Mouse (Mus musculus): ENCODE data around the gene Iqcg. TPM values are rescaled to one million over a fixed set of nuclear protein-coding genes. Genes with fewer than 3 reads are reported as not detected.
"Not testable (repeated sequence)": the region's sequence is repeated elsewhere in the genome, so short reads cannot be mapped to it uniquely, and the experiment has no call there.

The Iqcg gene
- 1 to 10 TPM; 6.0 to 9.7 TPM for total RNA-seq (2021)

DNA sequence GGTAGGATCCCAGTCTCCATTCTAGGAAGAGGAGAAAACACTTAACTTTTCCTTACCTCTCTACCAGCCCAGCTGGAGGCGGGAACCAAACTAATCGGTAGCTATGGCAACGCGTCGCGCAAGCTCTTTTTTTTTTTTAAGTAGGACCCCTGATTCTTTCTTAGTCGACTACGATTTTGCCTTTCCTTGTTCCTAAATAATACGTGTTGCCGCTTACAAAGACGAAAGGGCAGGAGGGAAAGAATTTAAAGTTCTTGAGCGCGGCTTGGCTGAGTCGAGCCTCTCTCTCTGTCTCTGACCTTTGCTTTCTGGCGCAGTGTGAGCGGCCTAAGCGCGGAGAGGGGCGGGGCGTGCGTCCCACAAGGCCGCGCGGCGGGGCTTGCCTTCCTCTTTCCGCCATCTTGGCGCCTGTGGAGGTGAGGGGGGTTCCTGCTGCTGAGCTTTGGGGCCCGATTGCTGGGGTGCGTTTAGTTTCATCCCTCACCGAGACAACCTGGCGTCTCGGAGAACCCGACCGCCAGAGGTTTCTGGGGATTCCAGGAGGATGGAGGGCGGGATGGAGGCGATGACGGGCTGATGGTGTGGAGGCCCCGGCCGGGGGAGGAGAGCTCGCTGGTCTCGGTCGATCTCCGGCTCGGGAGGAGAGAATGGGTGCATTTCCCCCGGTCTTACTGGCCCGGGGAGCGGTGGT lies at the start of gene Iqcg, which contains the start of gene Rpl35a:
Iqcg (minus strand) TSS at position 124 of the 691 bp plus-strand sequence.
Rpl35a (plus strand) TSS at position 359 of the 691 bp plus-strand sequence.
- intact Hi-C loops (cut with DNase I): no loop called here
- DNase-seq (ENCODE audit: extremely low spot score in 1 of 2, low spot score in 2 of 2): peak; percentile 82 to 93

DNA sequence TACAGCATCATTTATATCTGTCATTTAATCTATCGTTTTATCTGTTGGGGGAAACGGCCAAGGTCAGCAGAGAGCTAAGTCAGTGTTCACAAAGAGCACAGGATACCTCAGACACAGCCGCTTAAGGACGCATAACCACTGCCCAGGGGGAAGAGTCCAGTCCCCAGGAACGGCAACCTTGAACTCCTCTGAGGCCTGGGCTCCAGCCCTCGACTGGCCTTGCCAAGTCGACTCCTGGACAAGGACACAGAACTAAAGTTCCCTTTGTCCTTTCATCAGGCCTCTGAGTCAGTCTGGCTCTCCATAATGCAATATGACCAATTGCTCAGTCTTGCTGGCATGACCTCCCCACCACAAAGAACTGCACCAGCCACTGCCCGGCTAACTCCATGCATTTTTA lies 29.6 kb upstream of the Iqcg start:
- intact Hi-C loops (cut with DNase I): no loop called here

DNA sequence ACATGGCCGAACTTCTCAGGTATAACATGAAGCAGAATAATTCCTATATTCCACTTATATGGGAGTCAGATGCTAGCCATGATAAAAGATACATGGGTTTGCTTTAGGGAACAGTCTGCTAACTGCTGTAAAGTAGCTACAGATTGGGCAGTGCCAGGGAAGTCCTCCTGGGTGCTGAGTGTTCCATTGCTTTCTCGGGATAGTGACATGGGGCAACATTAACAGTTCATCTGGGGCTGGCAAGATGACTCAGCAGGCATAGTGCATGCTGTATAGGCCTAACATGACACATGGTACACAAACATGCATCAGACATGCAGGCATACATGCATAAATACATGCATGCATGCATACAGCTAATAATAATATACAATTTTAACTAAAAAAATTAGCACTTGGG lies 28.0 kb upstream of the Iqcg start:
- DNase-seq (ENCODE audit: extremely low spot score in 1 of 2, low spot score in 2 of 2): no peak
- intact Hi-C loops (cut with DNase I): no loop called here

More for the DNA sequence above, 29.6 kb upstream of the Iqcg start:
- DNase-seq (ENCODE audit: extremely low spot score in 1 of 2, low spot score in 2 of 2): no peak

DNA sequence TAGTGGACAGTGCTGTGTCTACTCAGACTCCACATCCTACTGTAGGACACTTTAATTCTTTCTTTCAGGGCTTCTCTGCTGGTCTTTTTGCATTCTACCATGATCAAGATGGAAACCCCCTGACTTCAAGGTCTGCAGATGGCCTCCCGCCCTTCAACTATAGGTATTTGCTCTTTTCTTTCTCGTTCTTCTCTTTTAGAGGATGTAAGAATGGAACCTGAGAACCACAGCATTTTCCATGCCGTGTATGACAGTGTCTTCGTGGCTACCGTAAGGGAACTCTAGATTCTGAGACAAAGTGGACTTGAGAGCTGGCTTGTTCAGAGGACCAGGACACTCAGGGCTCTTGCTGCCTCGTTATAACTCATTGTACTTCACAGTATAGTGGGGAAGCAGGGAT lies 26.9 kb upstream of the Iqcg start:
- intact Hi-C loops (cut with DNase I): no loop called here
- DNase-seq (ENCODE audit: extremely low spot score in 1 of 2, low spot score in 2 of 2): no peak

DNA sequence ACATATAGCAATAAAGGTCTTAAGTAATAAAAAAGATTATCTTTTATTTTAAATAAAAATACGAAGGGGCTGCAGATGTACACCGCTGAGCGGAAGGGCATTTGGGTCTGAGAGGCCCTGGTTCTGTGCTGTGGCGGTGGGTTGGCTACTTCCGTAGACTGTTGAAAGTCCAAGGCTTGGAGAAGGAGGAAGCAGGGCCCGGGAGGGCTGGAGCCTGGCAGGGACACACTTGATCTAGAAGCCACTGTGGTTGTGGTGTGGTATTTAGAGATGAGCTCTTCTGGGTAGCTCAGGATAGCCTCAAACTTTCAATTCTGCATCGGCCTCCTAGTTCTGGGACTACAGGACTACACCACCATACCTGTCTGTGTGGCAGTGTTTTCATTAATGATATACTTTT lies 24.0 kb upstream of the Iqcg start:
- no peak for DNase-seq (ENCODE audit: extremely low spot score in 1 of 2, low spot score in 2 of 2)
- intact Hi-C loops (cut with DNase I): no loop called here

DNA sequence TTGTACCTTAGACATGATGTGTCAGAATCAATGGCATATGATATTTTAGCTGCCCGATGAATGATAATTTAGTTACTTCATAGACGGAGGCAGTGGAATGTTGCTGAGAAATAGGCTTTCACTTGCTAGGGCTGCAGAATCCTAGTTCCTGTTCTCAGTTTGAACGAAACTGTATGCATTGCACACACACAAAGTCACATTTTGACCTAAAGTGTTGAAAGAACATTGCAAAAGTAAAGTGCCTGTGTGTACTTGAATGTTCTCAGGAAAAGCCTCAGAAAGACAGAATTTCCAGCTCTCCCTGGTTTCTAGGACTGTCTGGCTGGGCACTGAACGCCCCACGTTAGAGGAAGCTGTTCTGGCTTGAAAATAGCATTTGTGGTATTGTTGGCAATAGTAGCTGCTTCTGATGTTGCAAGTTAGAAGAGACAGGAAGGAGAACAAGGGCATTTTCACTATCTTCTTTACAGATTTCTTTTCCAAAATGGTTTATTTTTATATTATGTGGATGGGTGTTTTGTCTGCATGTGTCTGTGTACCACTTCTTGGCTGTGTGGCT lies 21.1 kb upstream of the Iqcg start:
- intact Hi-C loops (cut with DNase I): no loop called here
- no peak for DNase-seq (ENCODE audit: extremely low spot score in 1 of 2, low spot score in 2 of 2)

DNA sequence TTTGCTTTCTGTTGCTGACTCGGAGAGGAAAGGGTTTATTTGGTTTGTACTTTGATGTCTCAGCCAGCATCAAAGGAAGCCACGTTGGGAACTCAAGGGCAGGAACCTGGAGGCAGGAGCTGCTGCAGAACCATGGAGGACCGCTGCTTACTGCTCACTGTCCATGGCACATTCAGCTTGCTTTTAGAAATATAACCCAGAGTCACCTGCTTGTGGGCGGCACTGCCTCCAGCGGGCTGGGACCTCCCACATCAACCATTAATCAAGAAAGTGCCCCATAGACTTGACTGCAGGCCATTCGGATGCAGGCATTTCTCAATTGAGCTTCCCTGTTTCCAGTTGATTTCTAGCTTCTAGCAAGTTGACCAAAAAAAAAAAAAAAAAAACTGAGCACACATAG lies 20.1 kb upstream of the Iqcg start:
- no peak for DNase-seq (ENCODE audit: extremely low spot score in 1 of 2, low spot score in 2 of 2)
- intact Hi-C loops (cut with DNase I): no loop called here

DNA sequence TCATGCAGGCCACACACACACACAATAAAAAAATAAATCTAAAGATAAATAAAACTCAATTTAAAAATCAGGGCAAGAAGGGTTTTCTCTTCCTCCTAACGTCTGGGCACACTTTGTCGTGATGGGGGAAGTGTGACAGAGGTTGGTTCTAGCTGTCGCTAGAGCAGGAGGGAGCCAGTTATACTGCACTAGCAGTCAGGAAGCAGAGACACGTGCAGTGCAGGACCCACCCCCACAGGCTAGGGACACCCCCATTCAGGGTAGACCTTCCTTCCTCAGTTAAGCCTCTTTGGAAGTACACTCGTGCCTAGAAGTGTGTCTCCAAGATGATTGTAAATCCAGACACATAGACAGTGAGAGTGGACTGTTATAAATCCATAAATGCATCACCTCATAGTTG lies 18.9 kb upstream of the Iqcg start:
- intact Hi-C loops (cut with DNase I): no loop called here
- DNase-seq (ENCODE audit: extremely low spot score in 1 of 2, low spot score in 2 of 2): no peak

DNA sequence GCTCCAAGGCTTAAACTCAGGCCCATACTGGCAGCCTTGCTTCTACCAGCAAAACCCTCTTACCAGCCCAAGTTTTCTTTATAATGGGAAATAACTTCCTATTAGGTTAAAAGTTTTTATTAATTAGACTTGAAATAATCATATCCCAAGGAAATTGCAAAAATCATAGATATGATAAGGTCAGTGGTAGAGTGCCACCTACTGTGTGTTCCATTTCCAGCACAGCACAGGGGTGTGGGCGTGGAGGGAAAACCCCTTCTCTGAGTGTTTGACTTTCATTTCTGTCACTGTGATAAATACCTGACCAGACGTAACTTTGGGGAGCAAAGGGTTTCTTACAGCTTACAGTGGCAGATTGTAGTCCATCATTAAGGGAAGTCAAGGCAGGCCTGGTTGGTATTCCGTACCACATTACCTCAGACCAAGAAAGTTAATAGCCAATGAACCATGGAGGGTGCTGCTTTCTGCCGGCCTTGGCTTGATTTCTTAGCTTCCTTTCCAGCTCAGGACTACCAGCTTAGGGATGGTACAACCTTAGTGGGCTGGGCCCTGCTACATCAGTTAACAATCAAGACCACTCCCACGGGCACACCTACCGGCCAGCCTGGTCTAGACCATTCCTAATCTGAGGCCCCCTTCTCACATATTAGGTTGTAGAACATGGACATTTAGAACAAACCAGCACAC lies 17.0 kb upstream of the Iqcg start:
- intact Hi-C loops (cut with DNase I): no loop called here
- no peak for DNase-seq (ENCODE audit: extremely low spot score in 1 of 2, low spot score in 2 of 2)

DNA sequence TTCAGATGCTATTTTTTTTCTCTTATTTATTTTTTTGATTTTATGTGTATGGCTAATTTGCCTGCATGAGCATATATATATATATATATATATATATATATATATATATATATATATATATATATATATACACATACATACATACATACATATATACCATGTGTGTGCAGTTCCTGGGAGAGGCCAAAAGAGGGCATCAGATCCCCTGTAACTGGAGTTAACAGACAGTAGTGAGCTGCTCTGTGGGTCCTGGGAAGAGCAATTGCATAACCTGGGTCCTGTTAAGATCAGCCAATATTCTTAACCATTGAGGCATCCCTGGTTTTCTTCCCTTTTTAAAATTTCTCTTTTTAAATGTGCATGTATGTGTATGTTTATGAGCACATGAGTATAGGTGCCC lies 14.9 kb upstream of the Iqcg start:
- no peak for DNase-seq (ENCODE audit: extremely low spot score in 1 of 2, low spot score in 2 of 2)
- intact Hi-C loops (cut with DNase I): no loop called here

DNA sequence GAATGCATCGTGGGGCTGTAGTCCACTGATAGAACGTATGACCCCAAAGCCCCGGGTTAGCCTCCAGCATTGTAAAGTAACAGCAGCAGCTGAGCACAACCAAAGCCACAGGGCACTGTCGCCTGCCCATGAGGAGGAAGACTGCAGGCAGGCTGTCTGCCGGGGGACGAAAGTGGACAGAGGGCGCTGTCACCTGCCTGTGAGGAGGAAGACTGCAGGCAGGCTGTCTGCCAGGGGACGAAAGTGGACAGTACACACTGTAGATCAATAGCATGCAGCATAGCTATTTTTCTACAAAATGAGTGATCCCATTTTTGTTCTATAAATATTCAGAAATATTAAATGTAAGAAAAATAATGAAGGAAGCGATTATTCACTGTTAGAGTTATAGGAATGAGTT lies 8.6 kb upstream of the Iqcg start:
- intact Hi-C loops (cut with DNase I): loop anchor here (5.0 kb wide), 2 partner anchors 88 to 678 kb away; no protein-coding TSS in a partner anchor
- no peak for DNase-seq (ENCODE audit: extremely low spot score in 1 of 2, low spot score in 2 of 2)

DNA sequence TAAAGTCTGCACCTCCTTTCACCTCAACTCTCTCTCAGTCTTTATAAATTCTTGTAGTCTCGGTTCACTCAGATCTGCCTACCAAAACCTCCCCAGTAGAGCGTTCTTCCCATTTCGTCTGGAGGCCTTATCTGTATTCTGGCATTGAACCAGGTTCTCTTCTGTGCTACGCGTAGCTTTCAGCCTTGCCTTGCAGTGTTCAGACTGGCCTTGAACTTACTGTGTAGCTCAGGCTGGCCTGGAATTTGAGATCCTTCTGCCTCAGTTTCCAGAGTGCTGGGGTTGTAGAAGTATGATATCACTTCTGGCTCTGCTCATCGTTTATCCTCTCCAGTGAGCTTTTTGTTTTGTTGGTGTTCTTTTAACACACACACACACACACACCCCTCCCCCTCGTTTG lies 7.2 kb upstream of the Iqcg start:
- no peak for DNase-seq (ENCODE audit: extremely low spot score in 1 of 2, low spot score in 2 of 2)
- intact Hi-C loops (cut with DNase I): loop anchor here (5.0 kb wide), 2 partner anchors 89 to 679 kb away; no protein-coding TSS in a partner anchor

DNA sequence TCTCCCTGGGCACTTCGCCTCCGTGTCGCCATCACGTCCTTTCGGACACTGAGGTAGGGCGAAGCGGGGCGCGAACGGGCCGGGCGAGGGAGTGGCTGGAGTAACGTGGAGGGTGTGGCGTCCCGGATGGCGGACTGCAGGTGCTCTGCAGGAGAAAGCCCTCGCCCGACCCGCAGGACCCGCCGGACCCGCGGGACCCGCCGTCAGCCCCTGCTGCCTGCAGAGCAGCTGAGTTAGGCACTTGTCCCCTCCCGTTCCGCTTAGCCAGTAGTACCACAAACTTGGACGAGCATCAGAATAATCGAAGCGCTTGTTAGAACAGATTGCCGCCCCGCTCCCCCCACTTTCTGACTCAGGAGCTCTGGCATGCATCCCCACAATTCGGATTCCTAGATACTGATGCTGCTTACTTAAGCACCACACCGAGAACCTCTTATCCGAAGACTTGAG lies 6.7 kb upstream of the Iqcg start:
- intact Hi-C loops (cut with DNase I): loop anchor here (5.0 kb wide), 2 partner anchors 90 to 680 kb away; no protein-coding TSS in a partner anchor
- DNase-seq (ENCODE audit: extremely low spot score in 1 of 2, low spot score in 2 of 2): peak; percentile 68 to 71

DNA sequence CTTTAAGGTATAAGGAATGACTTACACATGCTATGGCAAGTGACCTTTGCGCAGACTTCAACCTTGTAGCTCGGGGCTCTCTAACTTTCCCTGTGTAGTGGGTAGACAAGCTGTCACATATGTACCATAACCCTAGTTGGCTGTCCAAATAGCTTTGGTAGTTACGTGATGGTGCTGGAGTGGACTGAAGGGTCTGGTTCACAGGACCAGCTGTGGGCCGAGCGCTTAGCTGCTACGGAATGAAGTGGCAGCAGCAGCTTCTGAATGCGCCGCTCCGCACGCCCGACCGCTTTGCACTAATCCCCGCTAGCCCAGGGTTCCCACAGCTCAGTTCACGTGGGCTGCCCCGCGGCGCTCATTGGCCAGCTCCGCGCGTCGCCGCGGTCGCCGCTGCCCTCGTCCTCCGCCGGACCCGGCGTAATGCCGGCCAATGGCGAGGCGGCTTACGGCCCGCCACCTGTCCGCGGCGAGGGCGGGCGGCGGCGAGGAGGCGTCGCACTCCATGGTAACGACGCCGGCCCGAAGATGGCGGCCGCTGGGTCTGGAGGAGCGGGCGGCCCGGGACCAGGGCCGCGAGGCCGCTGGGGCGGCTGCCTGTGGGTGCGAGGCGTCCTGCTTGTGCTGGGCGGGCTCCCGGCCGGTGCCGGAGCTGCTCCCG lies 6.1 kb upstream of the Iqcg start, which contains the start of gene Lmln:
Lmln (plus strand) TSS at position 498 of the 658 bp plus-strand sequence.
- intact Hi-C loops (cut with DNase I): loop anchor here (5.0 kb wide), 2 partner anchors 90 to 680 kb away; no protein-coding TSS in a partner anchor
- peak; percentile 85 to 95 for DNase-seq (ENCODE audit: extremely low spot score in 1 of 2, low spot score in 2 of 2)

DNA sequence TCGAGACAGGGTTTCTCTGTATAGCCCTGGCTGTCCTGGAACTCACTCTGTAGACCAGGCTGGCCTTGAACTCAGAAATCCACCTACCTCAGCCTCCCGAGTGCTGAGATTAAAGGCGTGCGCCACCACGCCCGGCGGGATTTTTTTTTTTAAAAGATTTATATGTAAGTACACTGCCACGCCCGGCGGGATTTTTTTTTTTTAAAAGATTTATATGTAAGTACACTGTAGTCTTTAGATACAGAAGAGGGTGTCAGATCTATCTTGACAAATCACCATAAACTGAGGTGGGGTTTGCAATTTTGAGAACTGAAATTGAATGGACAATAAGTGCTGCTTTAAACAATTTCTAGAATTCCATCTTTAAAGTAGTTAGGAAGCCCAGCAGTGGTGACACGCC lies 5.4 kb upstream of the Iqcg start:
- intact Hi-C loops (cut with DNase I): loop anchor here (5.0 kb wide), 2 partner anchors 91 to 681 kb away; no protein-coding TSS in a partner anchor
- no peak for DNase-seq (ENCODE audit: extremely low spot score in 1 of 2, low spot score in 2 of 2)

DNA sequence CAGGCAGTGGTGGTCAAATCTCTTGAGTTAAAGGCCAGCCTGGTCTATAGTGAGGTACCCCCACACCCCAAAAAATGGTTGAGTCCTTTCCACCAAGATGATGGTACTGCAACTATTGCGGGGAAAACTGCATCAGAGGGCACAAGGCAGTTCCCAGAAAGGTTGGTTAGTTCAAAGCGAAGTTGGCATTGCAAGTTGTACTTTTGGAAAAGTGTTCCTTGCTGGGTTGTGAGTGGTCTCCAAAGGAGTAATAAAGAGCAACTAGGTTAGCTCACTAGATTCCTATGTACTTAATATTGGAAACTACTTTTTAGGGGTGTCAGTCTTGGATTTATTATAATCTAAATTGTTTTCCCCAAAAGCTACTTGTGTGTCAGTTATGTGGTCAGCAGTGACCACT lies 4.9 kb upstream of the Iqcg start:
- no peak for DNase-seq (ENCODE audit: extremely low spot score in 1 of 2, low spot score in 2 of 2)
- intact Hi-C loops (cut with DNase I): loop anchor here (5.0 kb wide), 2 partner anchors 91 to 681 kb away; no protein-coding TSS in a partner anchor

DNA sequence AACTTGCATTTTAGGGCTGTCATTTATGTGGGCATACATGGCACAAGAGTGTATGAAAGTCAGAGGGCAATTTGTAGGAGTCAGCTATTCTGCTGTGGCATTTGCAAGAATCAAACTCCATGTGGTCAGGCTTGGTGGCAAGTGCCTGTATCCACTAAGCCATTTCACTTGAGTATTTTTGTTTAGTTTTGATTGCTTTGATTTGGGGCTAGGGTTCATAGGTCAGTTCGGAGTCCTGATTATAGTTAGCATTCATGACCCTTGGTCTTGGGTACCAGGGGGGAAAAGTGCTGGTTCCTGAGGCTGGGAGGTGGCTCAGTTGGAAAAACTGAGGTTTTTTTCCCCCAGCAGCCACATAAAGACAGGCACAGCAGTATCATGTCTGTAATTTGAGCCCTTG lies 3.5 kb upstream of the Iqcg start:
- intact Hi-C loops (cut with DNase I): no loop called here
- no peak for DNase-seq (ENCODE audit: extremely low spot score in 1 of 2, low spot score in 2 of 2)

DNA sequence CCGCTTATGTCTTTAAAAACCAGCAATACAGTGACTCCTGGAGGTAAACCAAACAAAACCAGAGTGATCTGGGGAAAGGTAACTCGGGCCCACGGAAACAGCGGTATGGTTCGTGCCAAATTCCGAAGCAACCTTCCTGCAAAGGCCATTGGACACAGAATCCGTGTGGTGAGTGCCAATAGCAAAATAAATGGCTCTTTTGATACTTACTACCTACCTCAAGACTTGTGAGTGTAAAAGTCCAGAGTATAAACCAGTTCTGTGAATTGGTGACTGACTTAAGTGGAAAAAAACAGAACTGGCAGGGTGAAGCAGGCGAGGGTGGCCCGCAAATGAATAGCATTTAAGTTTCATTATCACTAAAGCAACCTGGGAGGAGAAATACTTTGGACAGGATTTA lies 2.6 kb upstream of the Iqcg start:
- DNase-seq (ENCODE audit: extremely low spot score in 1 of 2, low spot score in 2 of 2); intact Hi-C loops (cut with DNase I): not testable (repeated sequence)

DNA sequence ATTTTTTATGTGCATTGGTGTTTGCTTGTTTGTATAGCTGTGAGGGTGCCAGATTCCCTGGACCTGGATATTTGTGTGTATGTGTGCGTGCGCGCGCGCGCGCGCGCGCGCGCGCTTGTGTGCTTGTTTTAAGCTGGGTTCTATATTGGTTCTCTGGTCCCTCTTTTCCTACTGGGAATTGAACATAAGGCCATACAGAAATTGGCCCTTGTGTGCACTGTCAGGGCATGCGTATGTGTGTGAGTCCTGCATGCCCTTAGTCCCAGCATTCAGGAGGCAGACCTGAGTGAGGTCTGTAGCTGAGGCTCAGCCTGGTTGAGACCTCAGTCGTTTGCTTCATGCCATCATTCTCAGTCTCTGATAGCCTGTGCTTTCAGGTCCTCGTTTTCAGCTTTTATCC lies 2.0 kb upstream of the Iqcg start:
- DNase-seq (ENCODE audit: extremely low spot score in 1 of 2, low spot score in 2 of 2): no peak
- intact Hi-C loops (cut with DNase I): no loop called here

Measured in left cerebral cortex, postnatal 10 days (tissue).